Mouse (Mus musculus) heart, adult 2 months (tissue): ENCODE measurements at regions not wholly inside any gene's neighbourhood (a gene's known extent, or its start where the extent isn't known, plus 50 kb on each side); places are given as distances from the start of the nearest gene placed in this dataset.

ENCODE experiments used
- DNase-seq, 2 experiments: peaks; one replicate each; pipeline ENCODE4 v3.0.0; 2021
- H3K27ac ChIP-seq: fragments of 200-600 bp; 2 replicates; pipeline ENCODE4 v1.8.1; 2022
- H3K27me3 ChIP-seq: fragments of 200-500 bp; 2 replicates; pipeline ENCODE4 v1.6.1; 2012; ENCODE audit warnings: mild to moderate bottlenecking, low read length, inconsistent platforms, mixed read lengths; ENCODE audit not compliant: control insufficient read depth, insufficient read depth
- H3K36me3 ChIP-seq: fragments of 200-500 bp; 2 replicates; pipeline ENCODE4 v1.6.1; 2012; ENCODE audit warnings: low read length, inconsistent platforms; ENCODE audit not compliant: control insufficient read depth, insufficient read depth
- H3K4me1 ChIP-seq: fragments of 200-500 bp; 2 replicates; pipeline ENCODE4 v1.6.1; 2011; ENCODE audit warnings: low read length; ENCODE audit not compliant: control insufficient read depth, insufficient read depth
- H3K4me3 ChIP-seq: fragments of 200-600 bp; 2 replicates; pipeline ENCODE4 v1.8.1; 2022
- H3K79me2 ChIP-seq: fragments of 200-500 bp; replicated peaks from 2 replicates; pipeline ENCODE4 v1.6.1; 2012; ENCODE audit warnings: mild to moderate bottlenecking, inconsistent platforms, low read length, moderate library complexity, mixed read lengths; ENCODE audit not compliant: control insufficient read depth, insufficient read depth
- H3K9ac ChIP-seq: fragments of 200-500 bp; 2 replicates; pipeline ENCODE4 v1.6.1; 2012; ENCODE audit warnings: low read depth, mild to moderate bottlenecking, control low read depth, inconsistent platforms, low read length, mixed read lengths
- CTCF ChIP-seq: fragments of 200-600 bp; IDR thresholded peaks from 2 replicates; pipeline ENCODE4 v1.8.1; 2022; ENCODE audit warnings: antibody characterized with exemption, mild to moderate bottlenecking, moderate library complexity
- EP300 ChIP-seq: fragments of 200-500 bp; IDR thresholded peaks from 2 replicates; pipeline ENCODE4 v1.6.1; 2011; ENCODE audit warnings: low read depth, low read length, control low read depth; ENCODE audit not compliant: insufficient read depth
- POLR2A ChIP-seq: fragments of 200-500 bp; IDR thresholded peaks from 2 replicates; pipeline ENCODE4 v1.6.1; 2011; ENCODE audit warnings: mild to moderate bottlenecking, low read depth, low read length, control low read depth; ENCODE audit not compliant: insufficient read depth
- WGBS: fragments of 180-500 bp; shearing (Covaris S2); methylation state at CpG from one replicate; pipeline ENCODE4 v1.1.7; 2018; 5-methylcytosine and 5-hydroxymethylcytosine counted together
- intact Hi-C: fragments of 180-260 bp; cut with DNase I; formaldehyde crosslinking; loops from one replicate; pipeline ENCODE4 v1.15.1; 2025

- no peaks in the 10 kb centered on the region for H3K36me3 ChIP-seq
- no peaks in the 10 kb centered on the region for H3K4me1 ChIP-seq
- intact Hi-C loops = no loop called here
- H3K9ac ChIP-seq = no peak overlapping the region
- H3K27me3 ChIP-seq = no peaks in the 10 kb centered on the region
- H3K4me3 ChIP-seq = no peak overlapping the region
- DNase-seq = no peak
- no peaks in the 10 kb centered on the region for H3K79me2 ChIP-seq
- TF ChIP-seq EP300 = no peak
- TF ChIP-seq POLR2A = no peak
- no peak for TF ChIP-seq CTCF
- no peak overlapping the region for H3K27ac ChIP-seq
These were observed 132.1 kb upstream of the Inhba start for GRCm38 (mm10) chr13:15879576-15879975.

- H3K4me1 ChIP-seq = no peaks in the 10 kb centered on the region
- TF ChIP-seq CTCF = no peak
- TF ChIP-seq EP300 = no peak
- no peak for TF ChIP-seq POLR2A
- H3K9ac ChIP-seq = no peak overlapping the region
- intact Hi-C loops = no loop called here
- no peaks in the 10 kb centered on the region for H3K36me3 ChIP-seq
- no peak overlapping the region for H3K4me3 ChIP-seq
- no peaks in the 10 kb centered on the region for H3K27me3 ChIP-seq
- no peak overlapping the region for H3K27ac ChIP-seq
- WGBS = 62% methylated on average over 3 of the region's 3 CpGs
- H3K79me2 ChIP-seq = no peaks in the 10 kb centered on the region
- DNase-seq = no peak
These were observed 120.9 kb upstream of the Inhba start for GRCm38 (mm10) chr13:15890794-15891193.

GRCm38 (mm10) chr13:15891403-15891802 lies 120.2 kb upstream of the Inhba start:
- H3K4me1 ChIP-seq = no peaks in the 10 kb centered on the region
- TF ChIP-seq CTCF (no peak), EP300 (no peak), POLR2A (no peak)
- intact Hi-C loops = no loop called here
- H3K4me3 ChIP-seq = no peak overlapping the region
- no peak for DNase-seq
- H3K27ac ChIP-seq = no peak overlapping the region
- no peaks in the 10 kb centered on the region for H3K27me3 ChIP-seq
- no peaks in the 10 kb centered on the region for H3K36me3 ChIP-seq
- no peak overlapping the region for H3K9ac ChIP-seq
- no peaks in the 10 kb centered on the region for H3K79me2 ChIP-seq

- no peak for DNase-seq
- H3K36me3 ChIP-seq = no peaks in the 10 kb centered on the region
- H3K79me2 ChIP-seq = no peaks in the 10 kb centered on the region
- no peaks in the 10 kb centered on the region for H3K4me1 ChIP-seq
- no peak overlapping the region for H3K9ac ChIP-seq
- whole genome bisulfite sequencing = 76% methylated on average over 1 of the region's 1 CpGs
- H3K27me3 ChIP-seq = no peaks in the 10 kb centered on the region
- H3K4me3 ChIP-seq = no peak overlapping the region
- TF ChIP-seq EP300 (no peak), POLR2A (no peak), CTCF (no peak)
- H3K27ac ChIP-seq = no peak overlapping the region
- intact Hi-C loops = no loop called here
These were observed 113.5 kb upstream of the Inhba start for GRCm38 (mm10) chr13:15898201-15898600.

- no peak for DNase-seq
- H3K36me3 ChIP-seq = no peaks in the 10 kb centered on the region
- H3K4me1 ChIP-seq = no peaks in the 10 kb centered on the region
- H3K79me2 ChIP-seq = no peaks in the 10 kb centered on the region
- H3K27ac ChIP-seq = no peak overlapping the region
- 50% methylated on average over 7 of the region's 7 CpGs for WGBS
- intact Hi-C loops = no loop called here
- no peak overlapping the region for H3K9ac ChIP-seq
- no peaks in the 10 kb centered on the region for H3K27me3 ChIP-seq
- no peak overlapping the region for H3K4me3 ChIP-seq
- TF ChIP-seq EP300 = no peak
- TF ChIP-seq POLR2A = no peak
- no peak for TF ChIP-seq CTCF
These were observed 109.7 kb upstream of the Inhba start for GRCm38 (mm10) chr13:15901710-15902675.

- intact Hi-C loops = no loop called here
- no peak for DNase-seq
- TF ChIP-seq EP300 (no peak), POLR2A (no peak)
These were observed 103.8 kb upstream of the Inhba start for GRCm38 (mm10) chr13:15907806-15908205.

More at GRCm38 (mm10) chr13:15907806-15908205, 103.8 kb upstream of the Inhba start:
- H3K36me3 ChIP-seq = no peaks in the 10 kb centered on the region
- no peaks in the 10 kb centered on the region for H3K79me2 ChIP-seq
- H3K4me1 ChIP-seq = no peaks in the 10 kb centered on the region
- no peak overlapping the region for H3K9ac ChIP-seq
- no peak overlapping the region for H3K27ac ChIP-seq
- 45% methylated on average over 1 of the region's 1 CpGs for WGBS
- no peak overlapping the region for H3K4me3 ChIP-seq
- no peaks in the 10 kb centered on the region for H3K27me3 ChIP-seq
